Mouse (Mus musculus) hindbrain, embryonic 10.5 days (tissue): ENCODE data around the gene Cfap97d2. TPM values are rescaled to one million over a fixed set of nuclear protein-coding genes. Genes with fewer than 3 reads are reported as not detected.

Experiments
- DNase-seq: peaks from one replicate; pipeline ENCODE4 v3.0.0-alpha.2; 2017; ENCODE audit warnings: low spot score
- H3K27ac ChIP-seq: fragments of 300-500 bp; sonication (generic); 2 replicates; pipeline ENCODE4 v1.5.1; 2016; ENCODE audit warnings: mild to moderate bottlenecking, moderate library complexity
- H3K27me3 ChIP-seq: fragments of 300-500 bp; sonication (generic); 2 replicates; pipeline ENCODE4 v1.6.1; 2016; ENCODE audit warnings: mild to moderate bottlenecking; ENCODE audit not compliant: poor library complexity, insufficient read depth, severe bottlenecking
- H3K36me3 ChIP-seq: fragments of 300-500 bp; sonication (generic); 2 replicates; pipeline ENCODE4 v1.6.1; 2016; ENCODE audit warnings: mild to moderate bottlenecking, moderate library complexity
- H3K4me1 ChIP-seq: fragments of 300-500 bp; sonication (generic); replicated peaks from 2 replicates; pipeline ENCODE4 v1.6.1; 2016; ENCODE audit warnings: mild to moderate bottlenecking
- H3K4me3 ChIP-seq: fragments of 300-500 bp; sonication (generic); 2 replicates; pipeline ENCODE4 v1.5.1; 2016; ENCODE audit warnings: mild to moderate bottlenecking, moderate library complexity
- H3K9me3 ChIP-seq: fragments of 300-500 bp; sonication (generic); 2 replicates; pipeline ENCODE4 v1.6.1; 2016; ENCODE audit warnings: mild to moderate bottlenecking, moderate library complexity
- WGBS: fragments of 180-500 bp; shearing (Covaris S2); methylation state at CpG from one replicate; pipeline ENCODE4 v1.1.7; 2016; 5-methylcytosine and 5-hydroxymethylcytosine counted together
- polyA plus RNA-seq: library from polyadenylated mRNA; unstranded; fragments of >200 nt; fragmentation: Nextera tagmentation; extraction: Ambion mirVana; gene quantifications from 2 replicates; pipeline ENCODE4 v1.2.1, GENCODE M21; 2016

Gene Cfap97d2
- polyA plus RNA-seq, 1 experiment from 2014 or later: 2.5 TPM

GRCm38 (mm10) chr8:13692302-13693066 lies 13.2 kb upstream of the Cfap97d2 start:
- Histone ChIP-seq H3K27ac (peak overlapping the region; percentile 74), H3K4me1 (peaks cover 34% of the 10 kb centered on the region), H3K27me3 (no peaks in the 10 kb centered on the region), H3K36me3 (no peaks in the 10 kb centered on the region), H3K9me3 (no peaks in the 10 kb centered on the region), H3K4me3 (no peak overlapping the region)
- 43% methylated on average over 10 of the region's 10 CpGs for WGBS
- no peak for DNase-seq

GRCm38 (mm10) chr8:13694735-13695134 lies 11.0 kb upstream of the Cfap97d2 start:
- Histone ChIP-seq H3K4me3 (no peak overlapping the region), H3K27me3 (no peaks in the 10 kb centered on the region), H3K27ac (no peak overlapping the region), H3K4me1 (peaks cover 28% of the 10 kb centered on the region), H3K9me3 (no peaks in the 10 kb centered on the region), H3K36me3 (no peaks in the 10 kb centered on the region)
- WGBS: 70% methylated on average over 12 of the region's 12 CpGs
- no peak for DNase-seq

- DNase-seq: no peak
- no peak overlapping the region; the same call in 1 of the 2 replicates for H3K27ac ChIP-seq
These were observed 10.4 kb upstream of the Cfap97d2 start for GRCm38 (mm10) chr8:13695203-13695867.

DNA sequence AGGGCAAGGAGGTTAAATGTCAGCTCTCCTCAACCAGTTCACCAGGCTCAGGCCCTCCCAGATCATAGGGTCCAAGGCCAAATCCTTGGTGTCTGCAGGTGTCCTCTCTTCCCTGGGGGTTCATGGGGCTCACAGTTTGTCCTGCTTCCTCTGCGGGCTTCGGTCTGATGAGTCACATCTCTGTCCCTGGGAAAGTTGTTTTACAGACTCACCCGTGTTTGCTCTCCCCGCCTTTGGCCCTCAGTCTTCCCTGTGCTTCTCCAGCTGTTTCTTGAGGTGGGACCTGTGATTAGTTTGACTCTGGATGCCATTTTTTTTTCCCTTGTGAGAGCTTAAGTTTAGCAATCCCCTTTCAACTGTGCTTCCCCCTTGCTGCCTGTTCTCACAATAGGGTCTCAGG lies 9.5 kb upstream of the Cfap97d2 start:
- no peaks in the 10 kb centered on the region for H3K27me3 ChIP-seq
- no peaks in the 10 kb centered on the region for H3K9me3 ChIP-seq
- H3K27ac ChIP-seq: peak overlapping the region; percentile 59; the same call in 1 of the 2 replicates
- no peaks in the 10 kb centered on the region for H3K36me3 ChIP-seq
- peaks cover 28% of the 10 kb centered on the region for H3K4me1 ChIP-seq
- DNase-seq: no peak
- H3K4me3 ChIP-seq: no peak overlapping the region
- WGBS: 84% methylated on average over 4 of the region's 4 CpGs

More at GRCm38 (mm10) chr8:13695203-13695867, 10.4 kb upstream of the Cfap97d2 start:
- Histone ChIP-seq H3K9me3 (no peaks in the 10 kb centered on the region), H3K4me3 (no peak overlapping the region), H3K27me3 (no peaks in the 10 kb centered on the region), H3K4me1 (peaks cover 28% of the 10 kb centered on the region), H3K36me3 (no peaks in the 10 kb centered on the region)
- WGBS: 92% methylated on average over 10 of the region's 10 CpGs

GRCm38 (mm10) chr8:13697196-13697595 lies 8.5 kb upstream of the Cfap97d2 start:
- 79% methylated on average over 8 of the region's 8 CpGs for WGBS
- Histone ChIP-seq H3K4me1 (peaks cover 27% of the 10 kb centered on the region), H3K36me3 (no peaks in the 10 kb centered on the region), H3K9me3 (no peaks in the 10 kb centered on the region), H3K4me3 (no peak overlapping the region), H3K27me3 (no peaks in the 10 kb centered on the region), H3K27ac (no peak overlapping the region)
- no peak for DNase-seq

DNA sequence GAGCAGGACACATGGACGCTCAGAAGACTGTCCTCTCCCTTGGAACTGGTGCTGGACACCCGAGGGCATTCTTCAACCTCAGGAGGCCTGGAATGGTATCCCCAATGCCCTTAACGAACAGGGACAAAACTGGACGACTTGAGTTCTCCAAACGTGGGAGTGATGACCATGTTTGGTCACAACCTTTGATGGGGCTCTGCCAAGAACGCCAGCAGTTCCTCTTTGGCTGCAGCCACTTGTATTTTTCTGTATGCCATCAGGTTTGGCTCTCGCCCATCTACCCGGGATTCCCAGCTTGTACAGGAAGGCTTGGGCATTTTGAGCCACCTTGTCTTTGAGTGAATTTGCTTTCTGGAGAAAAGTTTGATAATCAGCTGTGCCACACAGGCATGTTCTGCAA lies 8.0 kb upstream of the Cfap97d2 start:
- Histone ChIP-seq H3K36me3 (no peaks in the 10 kb centered on the region), H3K9me3 (no peaks in the 10 kb centered on the region), H3K4me3 (no peak overlapping the region), H3K4me1 (peaks cover 23% of the 10 kb centered on the region), H3K27me3 (no peaks in the 10 kb centered on the region), H3K27ac (no peak overlapping the region)
- no peak for DNase-seq
- WGBS: 84% methylated on average over 8 of the region's 8 CpGs

GRCm38 (mm10) chr8:13698281-13698680 lies 7.4 kb upstream of the Cfap97d2 start:
- Histone ChIP-seq H3K27ac (no peak overlapping the region), H3K9me3 (no peaks in the 10 kb centered on the region), H3K4me3 (no peak overlapping the region), H3K4me1 (peaks cover 22% of the 10 kb centered on the region), H3K27me3 (no peaks in the 10 kb centered on the region), H3K36me3 (no peaks in the 10 kb centered on the region)
- 87% methylated on average over 3 of the region's 3 CpGs for WGBS
- no peak for DNase-seq

DNA sequence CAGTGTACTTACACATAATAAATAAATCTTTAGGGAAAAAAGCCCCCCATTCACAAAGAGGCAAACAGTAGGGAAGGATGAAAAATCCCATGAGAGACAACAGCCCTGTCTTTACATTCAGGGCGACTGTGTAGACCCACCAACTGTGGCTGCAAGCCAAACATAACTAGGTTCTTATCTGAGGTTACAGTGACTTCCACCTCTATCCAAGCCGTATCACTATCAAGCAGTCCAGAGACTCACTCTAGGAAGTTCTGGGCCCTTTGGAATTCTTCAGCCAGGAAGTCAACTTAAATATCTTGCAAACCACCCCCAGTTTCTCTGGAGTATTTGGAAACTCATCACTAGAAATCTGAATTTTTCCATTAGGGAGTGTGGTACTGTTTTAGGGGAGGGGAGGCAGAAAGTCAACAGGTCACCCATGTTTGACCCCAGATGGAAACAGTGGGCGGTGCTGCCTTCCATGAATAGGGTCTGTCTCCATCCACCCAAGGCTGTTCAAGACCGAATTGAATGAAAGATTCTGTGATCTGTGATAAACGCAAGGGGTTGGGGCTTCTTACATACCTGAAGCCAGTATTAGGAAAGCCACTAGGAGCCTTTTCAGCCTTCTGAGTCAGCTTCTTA lies 6.3 kb upstream of the Cfap97d2 start:
- Histone ChIP-seq H3K4me3 (no peak overlapping the region), H3K9me3 (no peaks in the 10 kb centered on the region), H3K27ac (no peak overlapping the region), H3K27me3 (no peaks in the 10 kb centered on the region), H3K4me1 (peaks cover 22% of the 10 kb centered on the region), H3K36me3 (no peaks in the 10 kb centered on the region)
- 77% methylated on average over 5 of the region's 5 CpGs for WGBS
- DNase-seq: no peak

- Histone ChIP-seq H3K27ac (peak overlapping the region; percentile 64; the same call in 1 of the 2 replicates), H3K4me3 (no peak overlapping the region), H3K36me3 (no peaks in the 10 kb centered on the region), H3K4me1 (peaks cover 21% of the 10 kb centered on the region), H3K9me3 (no peaks in the 10 kb centered on the region), H3K27me3 (no peaks in the 10 kb centered on the region)
- WGBS: 53% methylated on average over 4 of the region's 4 CpGs
- no peak for DNase-seq
These were observed 2.9 kb upstream of the Cfap97d2 start for GRCm38 (mm10) chr8:13702755-13703154.

DNA sequence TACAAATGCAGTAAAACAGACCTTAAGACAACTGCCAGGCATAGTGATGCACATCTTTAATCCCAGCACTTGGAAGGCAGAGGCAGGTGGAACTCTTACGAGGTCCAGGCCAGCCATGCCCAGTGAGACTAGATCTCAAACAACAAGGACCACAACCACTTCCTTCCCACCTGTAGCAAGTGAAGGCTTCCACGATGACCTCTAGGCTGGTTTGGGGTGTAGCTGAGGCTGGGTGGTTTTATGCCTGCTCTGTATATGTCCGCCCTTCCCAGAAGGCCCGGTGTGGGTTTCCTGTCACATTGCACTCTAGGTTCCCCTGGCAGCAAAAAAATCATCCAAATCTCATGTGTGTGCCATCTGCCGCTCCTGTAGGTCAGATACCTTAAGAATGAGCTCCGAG lies 1.9 kb upstream of the Cfap97d2 start:
- no peak overlapping the region for H3K4me3 ChIP-seq
- H3K27ac ChIP-seq: 0 out of 2 replicates have a peak overlapping the region, but pooled peaks have one; percentile 16
- no peaks in the 10 kb centered on the region for H3K27me3 ChIP-seq
- peaks cover 21% of the 10 kb centered on the region for H3K4me1 ChIP-seq
- WGBS: 94% methylated on average over 6 of the region's 6 CpGs
- no peaks in the 10 kb centered on the region for H3K36me3 ChIP-seq
- no peaks in the 10 kb centered on the region for H3K9me3 ChIP-seq
- DNase-seq: no peak

DNA sequence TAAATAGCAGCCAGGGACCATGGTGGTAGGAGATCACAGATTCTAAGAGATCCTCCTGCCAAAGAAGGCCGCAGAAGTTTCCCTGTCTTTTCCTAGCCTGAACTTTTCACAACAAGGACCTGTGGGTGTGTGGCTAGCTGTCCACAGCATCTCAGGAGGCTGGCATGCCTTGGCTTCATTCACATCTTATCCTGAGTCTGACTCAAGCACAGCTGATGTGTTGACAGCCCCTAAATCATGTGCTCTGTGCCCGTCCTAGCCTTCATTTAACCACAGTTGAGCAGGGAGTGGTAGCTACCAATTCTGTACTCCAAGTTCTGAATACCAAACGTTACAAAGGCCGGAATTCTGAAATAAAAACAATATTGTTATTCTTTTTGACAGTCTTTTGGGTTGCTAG lies 1.4 kb upstream of the Cfap97d2 start:
- peaks cover 21% of the 10 kb centered on the region for H3K4me1 ChIP-seq
- no peak for DNase-seq
- no peaks in the 10 kb centered on the region for H3K36me3 ChIP-seq
- H3K9me3 ChIP-seq: no peaks in the 10 kb centered on the region
- H3K27me3 ChIP-seq: no peaks in the 10 kb centered on the region
- 93% methylated on average over 4 of the region's 4 CpGs for WGBS
- H3K4me3 ChIP-seq: no peak overlapping the region
- H3K27ac ChIP-seq: 0 out of 2 replicates have a peak overlapping the region, but pooled peaks have one; percentile 16

DNA sequence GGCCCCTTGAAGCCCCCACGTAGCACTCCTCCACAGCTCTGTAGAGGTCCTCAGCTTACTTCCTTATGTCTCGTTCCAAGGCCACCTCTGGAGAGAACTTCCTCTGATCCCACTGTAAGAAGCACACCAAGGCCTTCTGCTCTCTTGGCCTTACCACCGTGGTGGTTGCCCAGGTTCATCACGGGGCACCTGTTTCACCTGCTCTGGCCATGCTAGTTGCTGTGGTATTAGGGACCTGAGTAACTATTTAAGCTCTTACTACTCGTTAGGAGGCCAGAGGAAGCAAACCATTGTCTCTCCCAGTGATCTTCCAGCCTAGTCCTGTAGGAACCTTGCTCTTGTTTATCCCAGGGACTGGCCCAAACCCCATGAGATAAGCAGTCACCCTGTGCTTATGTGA lies 1.2 kb downstream of the Cfap97d2 start:
- H3K27ac ChIP-seq: peak overlapping the region; percentile 86
- no peaks in the 10 kb centered on the region for H3K36me3 ChIP-seq
- H3K27me3 ChIP-seq: no peaks in the 10 kb centered on the region
- 88% methylated on average over 5 of the region's 5 CpGs for WGBS
- H3K4me1 ChIP-seq: peaks cover 21% of the 10 kb centered on the region
- no peak for DNase-seq
- no peak overlapping the region for H3K4me3 ChIP-seq
- H3K9me3 ChIP-seq: no peaks in the 10 kb centered on the region

GRCm38 (mm10) chr8:13708514-13708913 lies 2.8 kb downstream of the Cfap97d2 start:
- 90% methylated on average over 5 of the region's 5 CpGs for WGBS

More at GRCm38 (mm10) chr8:13708514-13708913, 2.8 kb downstream of the Cfap97d2 start:
- H3K27me3 ChIP-seq: no peaks in the 10 kb centered on the region
- no peak for DNase-seq
- no peak overlapping the region for H3K4me3 ChIP-seq
- no peaks in the 10 kb centered on the region for H3K9me3 ChIP-seq
- peaks cover 18% of the 10 kb centered on the region for H3K4me1 ChIP-seq
- no peaks in the 10 kb centered on the region for H3K36me3 ChIP-seq
- no peak overlapping the region for H3K27ac ChIP-seq
